Mouse (Mus musculus) midbrain, embryonic 16.5 days (tissue): ENCODE results near the gene Gpr22. TPM values are rescaled to one million over a fixed set of nuclear protein-coding genes. Genes with fewer than 3 reads are reported as not detected.

Experiments used
- ATAC-seq: fragments of 200-750 bp; cut with Nextera tagmentation; 2 replicates; pipeline ENCODE4 v1.8.0; 2017; ENCODE audit warnings: moderate TSS enrichment
- H3K27ac ChIP-seq: fragments of 300-500 bp; sonication (generic); 2 replicates; pipeline ENCODE4 v1.5.1; 2014; ENCODE audit warnings: mild to moderate bottlenecking, low read length, mixed read lengths
- H3K27me3 ChIP-seq: fragments of 300-500 bp; sonication (generic); 2 replicates; pipeline ENCODE4 v1.6.1; 2014; ENCODE audit warnings: low read depth, low read length, mixed read lengths; ENCODE audit not compliant: control insufficient read depth, insufficient read depth
- H3K36me3 ChIP-seq: fragments of 300-500 bp; sonication (generic); 2 replicates; pipeline ENCODE4 v1.6.1; 2014; ENCODE audit warnings: mild to moderate bottlenecking, low read length, moderate library complexity, mixed read lengths; ENCODE audit not compliant: control insufficient read depth, insufficient read depth
- H3K4me1 ChIP-seq: fragments of 300-500 bp; sonication (generic); 2 replicates; pipeline ENCODE4 v1.6.1; 2014; ENCODE audit warnings: mild to moderate bottlenecking, low read length, mixed read lengths; ENCODE audit not compliant: control insufficient read depth, insufficient read depth
- H3K4me2 ChIP-seq: fragments of 300-500 bp; sonication (generic); 2 replicates; pipeline ENCODE4 v1.6.1; 2014; ENCODE audit warnings: mild to moderate bottlenecking, low read length, mixed read lengths
- H3K4me3 ChIP-seq: fragments of 300-500 bp; sonication (generic); 2 replicates; pipeline ENCODE4 v1.5.1; 2014; ENCODE audit warnings: low read depth, mild to moderate bottlenecking, low read length, moderate library complexity, mixed read lengths
- H3K9ac ChIP-seq: fragments of 300-500 bp; sonication (generic); 2 replicates; pipeline ENCODE4 v1.6.1; 2014; ENCODE audit warnings: low read depth, low read length, mixed read lengths
- H3K9me3 ChIP-seq: fragments of 300-500 bp; sonication (generic); replicated peaks from 2 replicates; pipeline ENCODE4 v1.6.1; 2014; ENCODE audit warnings: mild to moderate bottlenecking, low read length, mixed read lengths; ENCODE audit not compliant: control insufficient read depth, poor library complexity, severe bottlenecking
- whole genome bisulfite sequencing: fragments of 180-500 bp; shearing (Covaris S2); extraction: QIAGEN DNeasy Blood & Tissue Kit; methylation state at CpG from one replicate; pipeline ENCODE4 v1.1.7; 2014; 5-methylcytosine and 5-hydroxymethylcytosine counted together
- polyA plus RNA-seq: library from polyadenylated mRNA; unstranded; fragments of >200 nt; fragmentation: Nextera tagmentation; extraction: Ambion mirVana; gene quantifications from 2 replicates; pipeline ENCODE4 v1.2.1, GENCODE M21; 2015

Gpr22 gene
- polyA plus RNA-seq, result 21.2 and 21.3 TPM in 2 replicates

DNA sequence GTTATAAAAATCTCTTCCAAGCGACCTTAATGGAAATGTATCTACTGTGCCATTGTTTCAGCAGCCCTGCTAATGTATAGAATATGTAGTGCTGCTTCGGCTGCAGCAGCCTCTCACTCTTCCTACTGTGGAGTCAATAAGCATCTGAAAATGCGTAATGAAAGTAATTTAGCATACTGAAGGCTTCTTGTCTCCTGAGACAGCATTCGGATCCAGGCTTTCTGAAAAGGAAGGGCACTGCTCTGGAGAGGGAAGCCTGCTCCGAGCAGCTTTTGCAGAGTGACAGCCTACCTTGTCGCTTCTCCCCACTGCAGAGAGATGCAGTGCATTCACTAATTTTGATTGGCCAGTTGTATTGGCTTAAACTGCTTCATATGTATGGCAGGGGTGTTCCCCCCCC is at the start of gene Gpr22:
Gpr22 (minus strand) TSS at position 348 of the 400 bp plus-strand sequence.
- Histone ChIP-seq H3K9ac (peak within 1 kb of the TSS; percentile 64), H3K4me1 (peaks cover 7% of the 10 kb centered on the region), H3K27me3 (no peaks in the 10 kb centered on the region), H3K27ac (peak within 1 kb of the TSS; percentile 81), H3K9me3 (no peaks in the 10 kb centered on the region), H3K4me3 (peak within 1 kb of the TSS; percentile 49), H3K4me2 (peak within 1 kb of the TSS; percentile 43), H3K36me3 (no peaks in the 10 kb centered on the region)
- peak; percentile 96 for ATAC-seq
- WGBS, result 8% methylated on average over 6 of the region's 6 CpGs

DNA sequence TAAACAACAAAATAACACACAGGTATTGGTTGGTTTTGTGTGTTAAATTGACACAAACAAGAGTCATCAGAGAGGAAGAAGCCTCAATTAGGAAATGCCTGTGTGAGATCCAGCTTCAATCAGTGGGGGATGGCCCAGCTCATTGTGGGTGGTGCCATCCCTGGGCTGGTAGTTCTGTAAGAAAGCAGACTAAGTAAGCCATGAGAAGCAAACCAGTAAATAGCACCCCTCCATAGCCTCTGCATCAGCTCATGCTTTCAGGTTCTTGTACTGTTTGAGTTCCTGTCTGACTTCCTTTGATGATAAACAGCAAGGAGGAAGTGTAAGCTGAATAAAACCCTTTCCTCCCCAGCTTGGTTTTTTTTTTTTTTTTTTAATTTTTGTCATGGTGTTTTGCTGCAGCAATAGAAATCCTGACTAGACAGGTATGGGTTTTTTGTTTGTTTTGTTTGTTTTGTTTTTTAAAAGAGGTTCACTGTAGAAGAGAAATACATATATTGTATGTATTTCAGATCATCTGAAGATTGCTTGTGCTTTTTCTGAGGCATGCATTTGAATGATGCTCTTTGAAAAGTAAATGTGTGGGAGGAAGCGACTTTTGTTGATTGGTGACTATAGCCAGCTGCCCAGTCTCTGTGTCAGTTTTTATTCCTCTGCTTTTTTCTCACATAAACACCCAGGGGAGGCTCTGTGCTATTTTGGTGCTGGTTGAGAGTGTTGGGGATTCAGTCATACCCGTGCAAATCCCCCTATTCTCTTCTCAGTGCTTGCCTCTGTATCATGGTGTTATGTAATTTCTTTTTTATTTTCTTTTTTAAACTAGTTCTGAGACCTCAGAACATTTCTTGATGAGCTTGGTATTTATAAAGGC is 42.4 kb upstream of the Gpr22 start:
- WGBS, result 61% methylated on average over 2 of the region's 2 CpGs
- Histone ChIP-seq H3K4me2 (no peak overlapping the region), H3K27me3 (no peaks in the 10 kb centered on the region), H3K4me1 (no peaks in the 10 kb centered on the region), H3K9ac (no peak overlapping the region), H3K36me3 (no peaks in the 10 kb centered on the region), H3K4me3 (no peak overlapping the region), H3K27ac (no peak overlapping the region), H3K9me3 (no peaks in the 10 kb centered on the region)
- no peak for ATAC-seq

DNA sequence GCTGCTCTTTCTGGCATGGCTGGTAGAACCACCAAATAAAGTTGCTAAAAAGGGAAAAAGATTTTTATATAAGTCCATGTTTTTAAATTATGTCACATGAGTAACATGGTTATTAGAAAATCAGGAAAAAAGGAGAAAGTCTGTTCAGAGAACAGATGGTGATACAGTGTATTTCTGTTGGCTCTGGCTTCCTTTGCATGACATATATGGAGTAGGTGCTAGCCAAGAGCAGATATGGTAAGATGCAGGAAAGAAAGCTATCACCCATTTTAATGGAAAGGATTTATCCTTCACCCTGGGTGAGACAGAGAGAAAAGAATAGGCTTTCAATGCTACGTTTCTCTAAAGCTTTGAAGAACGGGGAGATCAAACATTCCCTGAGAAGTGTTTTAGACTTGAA is 40.7 kb upstream of the Gpr22 start:
- Histone ChIP-seq H3K36me3 (no peaks in the 10 kb centered on the region), H3K9ac (no peak overlapping the region), H3K27ac (no peak overlapping the region), H3K9me3 (no peaks in the 10 kb centered on the region), H3K27me3 (no peaks in the 10 kb centered on the region), H3K4me3 (no peak overlapping the region), H3K4me1 (no peaks in the 10 kb centered on the region), H3K4me2 (no peak overlapping the region)
- WGBS, result 42% methylated on average over 2 of the region's 2 CpGs
- ATAC-seq, result no peak

DNA sequence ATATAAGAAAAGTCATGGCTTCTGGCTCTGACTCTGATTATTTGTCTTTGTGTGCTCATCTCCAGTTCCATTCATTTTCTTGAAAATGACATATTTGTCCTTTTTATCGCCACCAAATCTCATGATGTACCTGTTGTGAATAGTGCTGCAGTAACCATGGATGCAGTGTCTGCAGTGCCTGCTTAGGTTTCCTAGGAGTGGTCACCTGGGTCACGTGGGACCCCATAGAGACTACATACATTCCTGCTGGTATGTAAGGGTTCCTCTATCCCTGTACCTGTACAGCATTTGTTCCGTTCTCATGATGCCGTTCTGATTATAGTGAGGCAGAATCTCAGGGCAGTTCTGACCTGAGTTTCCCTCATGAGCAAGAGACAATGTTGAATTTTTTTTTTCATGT is 36.1 kb upstream of the Gpr22 start:
- H3K27me3 ChIP-seq, result no peaks in the 10 kb centered on the region
- 96% methylated on average over 4 of the region's 4 CpGs for WGBS
- H3K36me3 ChIP-seq, result no peaks in the 10 kb centered on the region
- H3K9me3 ChIP-seq, result no peaks in the 10 kb centered on the region
- H3K9ac ChIP-seq, result no peak overlapping the region
- no peak for ATAC-seq
- no peak overlapping the region for H3K27ac ChIP-seq
- H3K4me2 ChIP-seq, result no peak overlapping the region
- no peaks in the 10 kb centered on the region for H3K4me1 ChIP-seq
- no peak overlapping the region for H3K4me3 ChIP-seq

DNA sequence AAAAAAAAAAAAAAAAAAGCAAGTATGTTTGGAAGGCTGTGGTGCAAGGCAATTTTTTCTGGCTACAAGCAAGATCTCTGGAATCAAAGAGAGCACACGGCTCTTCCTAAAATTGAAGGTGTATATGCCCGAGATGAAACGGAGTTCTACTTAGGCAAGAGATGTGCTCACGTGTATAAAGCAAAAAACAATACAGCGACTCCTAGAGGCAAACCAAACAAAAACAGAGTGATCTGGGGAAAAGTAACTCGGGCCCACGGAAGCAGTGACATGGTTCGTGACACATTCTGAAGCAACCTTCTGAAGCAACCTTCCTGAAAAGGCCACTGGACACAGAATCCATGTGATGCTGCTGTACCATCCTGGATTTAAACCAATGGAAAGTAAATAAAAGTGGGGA is 33.6 kb upstream of the Gpr22 start:
- Histone ChIP-seq H3K27ac (no peak overlapping the region), H3K9ac (no peak overlapping the region), H3K4me3 (no peak overlapping the region), H3K9me3 (no peaks in the 10 kb centered on the region), H3K4me1 (no peaks in the 10 kb centered on the region), H3K27me3 (no peaks in the 10 kb centered on the region), H3K36me3 (no peaks in the 10 kb centered on the region), H3K4me2 (no peak overlapping the region)
- no peak for ATAC-seq
- WGBS, result 87% methylated on average over 8 of the region's 8 CpGs

DNA sequence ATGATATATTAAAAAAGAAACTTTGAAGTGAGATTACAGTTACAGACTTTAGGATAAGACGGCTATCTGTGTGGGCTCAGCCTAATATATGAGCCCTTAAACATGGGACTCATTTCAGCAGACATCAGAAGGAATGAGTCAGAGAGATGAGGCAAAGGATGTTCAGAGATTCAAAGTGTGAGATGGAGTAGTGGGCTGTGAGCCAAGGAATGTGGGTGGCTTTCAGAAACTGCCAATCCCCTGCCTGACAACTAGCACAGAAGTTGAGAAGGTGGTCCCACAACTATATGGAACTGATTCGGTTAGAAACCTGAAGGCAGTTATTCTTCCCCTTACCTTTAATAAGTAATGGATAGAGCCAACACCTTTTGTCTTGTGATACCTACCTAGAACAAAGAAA is 20.9 kb upstream of the Gpr22 start:
- Histone ChIP-seq H3K4me1 (no peaks in the 10 kb centered on the region), H3K27ac (no peak overlapping the region), H3K9me3 (no peaks in the 10 kb centered on the region), H3K27me3 (no peaks in the 10 kb centered on the region), H3K4me3 (no peak overlapping the region), H3K9ac (no peak overlapping the region), H3K36me3 (no peaks in the 10 kb centered on the region), H3K4me2 (no peak overlapping the region)
- WGBS, result 98% methylated on average over 2 of the region's 2 CpGs
- ATAC-seq, result no peak

DNA sequence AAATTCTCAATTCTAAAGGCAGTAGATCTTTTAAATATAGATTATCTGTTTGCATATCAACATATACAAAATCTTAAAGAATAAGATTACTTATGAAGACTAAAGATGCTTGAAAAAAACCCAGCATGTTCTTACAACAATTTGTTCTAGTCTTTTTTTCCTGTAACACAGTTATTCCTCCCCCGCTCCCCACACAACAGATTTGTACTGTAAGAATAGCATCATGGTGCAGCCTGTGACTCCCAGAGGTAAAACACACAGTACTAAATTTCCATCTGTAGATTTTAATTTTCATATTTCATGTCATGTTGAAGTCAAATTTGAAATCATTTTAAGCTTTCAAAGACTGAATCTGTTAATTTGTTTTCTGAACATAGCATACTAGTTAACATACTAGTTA is 16.4 kb upstream of the Gpr22 start:
- H3K9me3 ChIP-seq, result no peaks in the 10 kb centered on the region
- H3K4me3 ChIP-seq, result no peak overlapping the region
- no peak overlapping the region for H3K9ac ChIP-seq
- no peak overlapping the region for H3K27ac ChIP-seq
- H3K4me1 ChIP-seq, result no peaks in the 10 kb centered on the region
- 100% methylated on average over 1 of the region's 1 CpGs for WGBS
- H3K4me2 ChIP-seq, result no peak overlapping the region
- no peak for ATAC-seq
- no peaks in the 10 kb centered on the region for H3K27me3 ChIP-seq
- H3K36me3 ChIP-seq, result no peaks in the 10 kb centered on the region

DNA sequence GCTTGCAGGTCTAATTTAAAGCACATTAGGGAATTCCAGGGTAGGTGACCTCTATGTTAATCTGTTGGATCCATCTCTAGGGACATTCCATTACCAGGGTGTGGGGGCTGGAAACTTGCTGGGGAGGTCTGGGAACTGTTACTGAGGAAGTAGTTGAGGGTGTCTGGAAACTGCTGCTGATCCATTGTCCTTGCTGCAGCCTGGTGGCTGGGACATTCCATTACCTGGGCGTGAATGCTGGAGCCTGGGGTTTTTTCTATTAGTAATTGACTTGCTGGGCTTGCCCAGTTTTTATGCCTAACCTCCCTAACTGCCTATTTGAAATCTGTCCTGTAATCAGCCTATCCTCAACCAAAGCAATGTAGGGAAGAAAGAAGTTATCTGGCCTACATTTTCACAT is 13.0 kb upstream of the Gpr22 start:
- H3K27me3 ChIP-seq, result no peaks in the 10 kb centered on the region
- H3K36me3 ChIP-seq, result no peaks in the 10 kb centered on the region
- no peak overlapping the region for H3K27ac ChIP-seq
- no peak overlapping the region for H3K4me2 ChIP-seq
- no peak overlapping the region for H3K9ac ChIP-seq
- no peaks in the 10 kb centered on the region for H3K4me1 ChIP-seq
- no peak overlapping the region for H3K4me3 ChIP-seq
- no peak for ATAC-seq
- WGBS, result 62% methylated on average over 1 of the region's 1 CpGs
- H3K9me3 ChIP-seq, result no peaks in the 10 kb centered on the region

DNA sequence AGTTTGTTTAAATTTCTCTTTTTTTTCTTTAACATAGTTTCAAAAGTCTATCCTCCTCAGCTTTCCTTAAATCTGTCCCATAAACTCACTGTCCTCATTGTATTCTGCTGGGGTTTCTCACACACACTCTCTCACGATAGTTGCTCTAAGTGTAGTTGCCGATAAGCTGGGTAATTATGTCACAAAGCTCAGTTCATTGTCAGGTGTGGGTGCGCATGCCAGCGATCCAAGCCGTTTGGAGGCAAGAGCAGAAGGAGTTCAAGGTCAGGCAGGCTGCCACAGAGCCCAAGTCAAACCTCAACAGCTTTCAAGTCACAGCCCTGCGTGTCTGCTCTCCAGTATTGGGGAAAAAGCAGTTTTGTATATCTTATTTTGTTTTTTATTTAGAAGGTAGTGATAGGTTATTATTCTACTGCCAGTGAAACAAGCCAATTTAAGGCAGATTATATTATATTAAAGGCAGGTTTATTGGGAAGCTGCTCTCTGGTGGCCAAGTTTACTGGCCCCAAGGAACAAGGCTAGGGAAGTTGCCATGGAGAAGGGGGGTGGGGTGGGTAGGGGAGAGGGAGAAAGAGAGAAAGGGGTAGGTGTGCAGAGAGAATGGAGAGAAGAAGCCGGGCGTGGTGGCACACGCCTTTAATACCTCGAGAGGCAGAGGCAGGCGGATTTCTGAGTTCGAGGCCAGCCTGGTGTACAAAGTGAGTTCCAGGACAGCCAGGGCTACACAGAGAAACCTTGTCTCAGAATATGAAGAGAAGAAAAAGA is 11.9 kb upstream of the Gpr22 start:
- no peaks in the 10 kb centered on the region for H3K36me3 ChIP-seq
- H3K9me3 ChIP-seq, result no peaks in the 10 kb centered on the region
- H3K4me3 ChIP-seq, result no peak overlapping the region
- H3K4me2 ChIP-seq, result no peak overlapping the region
- 89% methylated on average over 12 of the region's 12 CpGs for WGBS
- no peaks in the 10 kb centered on the region for H3K27me3 ChIP-seq
- no peak for ATAC-seq
- H3K9ac ChIP-seq, result no peak overlapping the region
- no peak overlapping the region for H3K27ac ChIP-seq
- no peaks in the 10 kb centered on the region for H3K4me1 ChIP-seq
